Mouse (Mus musculus): ENCODE data around the gene Pck2. TPM values are rescaled to one million over a fixed set of nuclear protein-coding genes. Genes with fewer than 3 reads are reported as not detected.
A peak's percentile ranks its signal among the peaks of the same experiment; 100 is the strongest.

Pck2 gene
- polyA plus RNA-seq, 1 experiment from 2014 or later = 15.7 TPM

DNA sequence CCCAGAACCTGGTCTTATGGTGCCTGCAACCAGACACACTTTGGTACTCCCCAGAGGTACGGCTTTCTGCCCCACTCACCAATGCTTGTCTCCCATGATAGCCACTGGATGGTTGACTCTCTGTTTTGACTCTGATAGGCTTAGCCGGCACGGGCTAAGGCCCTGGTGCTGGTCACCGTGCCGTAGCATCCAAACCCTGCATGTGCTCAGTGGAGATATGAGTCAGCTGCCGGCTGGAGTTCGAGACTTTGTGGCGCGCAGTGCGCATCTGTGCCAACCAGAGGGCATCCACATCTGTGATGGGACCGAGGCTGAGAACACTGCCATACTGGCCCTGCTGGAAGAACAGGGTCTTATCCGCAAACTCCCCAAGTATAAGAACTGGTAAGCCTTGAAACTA is 2.2 kb downstream of the Pck2 start:
- Histone ChIP-seq H3K4me1 (replicated peaks; ENCODE audit: control insufficient read depth, insufficient read depth) (peaks cover 2% of the 10 kb centered on the region; the same call in 1 of the 2 replicates), H3K4me2 (replicated peaks; ENCODE audit: low read depth) (no peak overlapping the region), H3K4me3 (ENCODE audit: low read depth, low read length) (no peak overlapping the region), H3K27me3 (ENCODE audit: control insufficient read depth, insufficient read depth, low read length) (no peaks in the 10 kb centered on the region), H3K9me3 (ENCODE audit: control insufficient read depth, low read length) (no peaks in the 10 kb centered on the region), H3K27ac (replicated peaks) (no peak overlapping the region), H3K36me3 (ENCODE audit: control insufficient read depth, insufficient read depth, low read length) (peaks cover 22% of the 10 kb centered on the region), H3K9ac (ENCODE audit: low read length) (no peak overlapping the region)
- 94% methylated on average over 12 of the region's 12 CpGs for WGBS
- DNase-seq (ENCODE audit: low spot score) (no peak), ATAC-seq (ENCODE audit: low FRiP score, low TSS enrichment) (no peak)
- TF ChIP-seq CTCF (IDR thresholded peaks at IDR 0.05; ENCODE audit: low read depth) = no peak
- no peak for TF ChIP-seq EP300 (optimal IDR thresholded peaks at IDR 0.05)

DNA sequence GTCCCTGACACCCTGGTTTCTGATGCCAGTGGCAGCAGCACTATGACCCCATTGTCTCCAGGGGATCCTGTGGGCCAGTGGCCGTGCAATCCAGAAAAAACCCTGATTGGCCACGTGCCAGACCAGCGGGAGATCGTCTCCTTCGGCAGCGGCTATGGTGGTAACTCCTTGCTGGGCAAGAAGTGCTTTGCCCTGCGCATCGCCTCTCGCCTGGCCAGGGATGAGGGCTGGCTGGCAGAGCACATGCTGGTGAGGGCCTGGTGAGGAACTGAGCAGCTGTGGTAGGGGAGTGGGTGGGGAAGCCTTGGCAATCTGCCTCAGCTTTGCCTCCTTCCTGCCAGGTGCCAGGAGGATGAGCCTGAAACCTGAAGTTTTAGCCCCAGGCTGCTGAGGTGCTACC is 4.3 kb downstream of the Pck2 start:
- 77% methylated on average over 9 of the region's 9 CpGs for WGBS
- H3K9ac ChIP-seq (ENCODE audit: low read length) = no peak overlapping the region
- no peak overlapping the region for H3K4me2 ChIP-seq (replicated peaks; ENCODE audit: low read depth)
- H3K36me3 ChIP-seq (ENCODE audit: control insufficient read depth, insufficient read depth, low read length) = peaks cover 37% of the 10 kb centered on the region
- no peak overlapping the region for H3K27ac ChIP-seq (replicated peaks)
- TF ChIP-seq CTCF (IDR thresholded peaks at IDR 0.05; ENCODE audit: low read depth) (no peak), EP300 (optimal IDR thresholded peaks at IDR 0.05) (no peak)
- H3K4me1 ChIP-seq (replicated peaks; ENCODE audit: control insufficient read depth, insufficient read depth) = peaks cover 2% of the 10 kb centered on the region; the same call in 1 of the 2 replicates
- ATAC-seq (ENCODE audit: low FRiP score, low TSS enrichment) (no peak), DNase-seq (ENCODE audit: low spot score) (no peak)
- no peaks in the 10 kb centered on the region for H3K9me3 ChIP-seq (ENCODE audit: control insufficient read depth, low read length)
- no peaks in the 10 kb centered on the region for H3K27me3 ChIP-seq (ENCODE audit: control insufficient read depth, insufficient read depth, low read length)
- no peak overlapping the region for H3K4me3 ChIP-seq (ENCODE audit: low read depth, low read length)

- H3K27me3 ChIP-seq (ENCODE audit: control insufficient read depth, insufficient read depth, low read length) = no peaks in the 10 kb centered on the region
- no peak for ATAC-seq (ENCODE audit: low FRiP score, low TSS enrichment)
- H3K4me1 ChIP-seq (replicated peaks; ENCODE audit: control insufficient read depth, insufficient read depth) = no peaks in the 10 kb centered on the region
- no peak for DNase-seq (ENCODE audit: low spot score)
- H3K4me3 ChIP-seq (ENCODE audit: low read depth, low read length) = no peak overlapping the region
- 78% methylated on average over 6 of the region's 6 CpGs for WGBS
- TF ChIP-seq CTCF (IDR thresholded peaks at IDR 0.05; ENCODE audit: low read depth) (no peak), EP300 (optimal IDR thresholded peaks at IDR 0.05) (no peak)
- no peak overlapping the region for H3K27ac ChIP-seq (replicated peaks)
- H3K9ac ChIP-seq (ENCODE audit: low read length) = no peak overlapping the region
- H3K9me3 ChIP-seq (ENCODE audit: control insufficient read depth, low read length) = no peaks in the 10 kb centered on the region
- H3K36me3 ChIP-seq (ENCODE audit: control insufficient read depth, insufficient read depth, low read length) = peaks cover 21% of the 10 kb centered on the region
- H3K4me2 ChIP-seq (replicated peaks; ENCODE audit: low read depth) = no peak overlapping the region
These were observed 10.1 kb downstream of the Pck2 start for GRCm38 (mm10) chr14:55550191-55550590.

GRCm38 (mm10) chr14:55551347-55551746 is 11.3 kb downstream of the Pck2 start:
- H3K9ac ChIP-seq (ENCODE audit: low read length) = no peak overlapping the region
- no peak for ATAC-seq (ENCODE audit: low FRiP score, low TSS enrichment)
- H3K9me3 ChIP-seq (ENCODE audit: control insufficient read depth, low read length) = no peaks in the 10 kb centered on the region
- no peaks in the 10 kb centered on the region for H3K4me1 ChIP-seq (replicated peaks; ENCODE audit: control insufficient read depth, insufficient read depth)
- no peak overlapping the region for H3K4me2 ChIP-seq (replicated peaks; ENCODE audit: low read depth)
- H3K27ac ChIP-seq (replicated peaks) = no peak overlapping the region
- no peak for TF ChIP-seq EP300 (optimal IDR thresholded peaks at IDR 0.05)
- no peak for TF ChIP-seq CTCF (IDR thresholded peaks at IDR 0.05; ENCODE audit: low read depth)
- 68% methylated on average over 5 of the region's 5 CpGs for WGBS
- H3K27me3 ChIP-seq (ENCODE audit: control insufficient read depth, insufficient read depth, low read length) = no peaks in the 10 kb centered on the region
- DNase-seq (ENCODE audit: low spot score) = no peak
- no peak overlapping the region for H3K4me3 ChIP-seq (ENCODE audit: low read depth, low read length)
- H3K36me3 ChIP-seq (ENCODE audit: control insufficient read depth, insufficient read depth, low read length) = peaks cover 15% of the 10 kb centered on the region

- no peak overlapping the region for H3K4me3 ChIP-seq (ENCODE audit: low read depth, low read length)
- H3K27me3 ChIP-seq (ENCODE audit: control insufficient read depth, insufficient read depth, low read length) = no peaks in the 10 kb centered on the region
- no peak overlapping the region for H3K9ac ChIP-seq (ENCODE audit: low read length)
- WGBS = 93% methylated on average over 8 of the region's 8 CpGs
- no peaks in the 10 kb centered on the region for H3K9me3 ChIP-seq (ENCODE audit: control insufficient read depth, low read length)
- H3K27ac ChIP-seq (replicated peaks) = no peak overlapping the region
- no peak for DNase-seq (ENCODE audit: low spot score)
- ATAC-seq (ENCODE audit: low FRiP score, low TSS enrichment) = no peak
- H3K4me2 ChIP-seq (replicated peaks; ENCODE audit: low read depth) = no peak overlapping the region
- peaks cover 15% of the 10 kb centered on the region for H3K36me3 ChIP-seq (ENCODE audit: control insufficient read depth, insufficient read depth, low read length)
- TF ChIP-seq EP300 (optimal IDR thresholded peaks at IDR 0.05) = no peak
- no peak for TF ChIP-seq CTCF (IDR thresholded peaks at IDR 0.05; ENCODE audit: low read depth)
- H3K4me1 ChIP-seq (replicated peaks; ENCODE audit: control insufficient read depth, insufficient read depth) = no peaks in the 10 kb centered on the region
These were observed 11.7 kb downstream of the Pck2 start for GRCm38 (mm10) chr14:55551794-55552193.

DNA sequence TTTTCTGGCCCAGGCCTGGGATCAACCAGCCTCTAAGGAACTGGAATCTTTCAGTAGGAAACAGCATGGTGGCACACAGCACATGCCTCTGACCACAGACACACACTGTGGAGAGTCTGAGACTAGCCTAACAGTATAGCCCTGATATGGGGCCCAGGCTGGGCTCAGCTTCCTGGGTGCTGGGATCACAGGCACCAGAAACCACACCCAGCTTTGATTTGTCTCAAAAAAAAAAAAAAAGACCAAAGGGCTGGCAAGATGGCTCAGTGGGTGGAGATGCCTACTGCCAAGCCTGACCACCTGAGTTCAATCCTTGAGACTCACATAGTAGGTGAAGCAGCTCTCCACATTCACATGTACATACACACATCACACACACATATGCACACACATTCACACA is 14.6 kb downstream of the Pck2 start:
- ATAC-seq (ENCODE audit: low FRiP score, low TSS enrichment) (peak; percentile 58; the same call in 1 of the 2 replicates), DNase-seq (ENCODE audit: low spot score) (no peak)
- H3K4me1 ChIP-seq (replicated peaks; ENCODE audit: control insufficient read depth, insufficient read depth) = no peaks in the 10 kb centered on the region
- no peaks in the 10 kb centered on the region for H3K27me3 ChIP-seq (ENCODE audit: control insufficient read depth, insufficient read depth, low read length)
- H3K4me3 ChIP-seq (ENCODE audit: low read depth, low read length) = no peak overlapping the region
- H3K27ac ChIP-seq (replicated peaks) = no peak overlapping the region
- H3K36me3 ChIP-seq (ENCODE audit: control insufficient read depth, insufficient read depth, low read length) = no peaks in the 10 kb centered on the region
- H3K9ac ChIP-seq (ENCODE audit: low read length) = no peak overlapping the region
- TF ChIP-seq EP300 (optimal IDR thresholded peaks at IDR 0.05) = no peak
- no peak for TF ChIP-seq CTCF (IDR thresholded peaks at IDR 0.05; ENCODE audit: low read depth)
- no peaks in the 10 kb centered on the region for H3K9me3 ChIP-seq (ENCODE audit: control insufficient read depth, low read length)
- no peak overlapping the region for H3K4me2 ChIP-seq (replicated peaks; ENCODE audit: low read depth)
